Mouse (Mus musculus): ENCODE data around the gene Fam173b. TPM values are rescaled to one million over a fixed set of nuclear protein-coding genes. Genes with fewer than 3 reads are reported as not detected.

Fam173b gene
- total RNA-seq (2018; cell fraction: chromatin; rRNA removed), result 10 to 100 TPM in 21 of 26 experiments, 1 to 10 TPM in 5; 4.3 to 48.6 (median 23.2) TPM
- 10 to 100 TPM in 23 of 26 experiments, 1 to 10 TPM in 3; 7.6 to 14.6 (median 11.7) TPM for total RNA-seq (2018; cell fraction: cytosol; rRNA removed)
- total RNA-seq (2018; cell fraction: nucleus; rRNA removed), result 10 to 100 TPM in 22 of 26 experiments, 1 to 10 TPM in 4; 3.6 to 36.2 (median 21.9) TPM
- polyA plus RNA-seq (2018), result 6.3 to 13.8 TPM (median 10.5 TPM) in 3 replicates

DNA sequence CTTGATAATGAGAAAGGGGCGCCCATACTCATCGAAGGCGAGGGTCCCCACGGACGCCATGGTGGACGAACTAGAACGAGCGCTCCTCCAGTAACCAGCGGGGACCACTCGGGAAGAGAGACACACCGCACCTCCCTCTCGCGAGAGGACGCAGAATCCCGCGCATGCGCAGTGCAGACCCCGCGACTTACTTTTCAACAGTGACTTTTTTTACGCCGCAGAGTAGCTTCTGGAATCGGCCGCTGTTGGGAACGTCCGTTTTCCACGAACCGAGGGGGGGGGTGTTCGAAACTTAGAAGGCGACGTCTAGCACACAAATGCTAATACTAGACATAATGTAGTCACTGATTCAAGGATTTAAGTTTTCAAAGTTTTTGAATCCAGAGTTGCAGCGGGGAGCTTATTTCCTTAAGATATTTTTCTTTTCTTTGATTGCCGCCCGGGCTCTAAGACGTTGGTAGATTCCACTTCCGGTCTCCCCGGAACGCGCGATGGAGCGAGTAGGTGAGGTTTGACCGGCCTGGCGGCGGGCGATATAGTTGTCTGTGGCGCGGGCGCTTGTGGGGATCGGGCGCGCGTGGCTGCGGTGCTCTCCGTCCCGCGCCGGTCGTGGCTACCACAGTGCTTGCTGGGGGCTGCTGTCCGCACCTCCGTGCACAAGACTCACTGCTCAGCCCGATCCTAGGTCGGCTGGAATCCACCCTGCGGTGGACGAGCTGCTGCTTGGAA, at the start of gene Fam173b, which contains the start of gene Cct5:
Fam173b (plus strand) TSS at position 207 of the 729 bp plus-strand sequence.
Cct5 (minus strand) TSS at position 159 of the 729 bp plus-strand sequence.
- peaks cover 61% of the 10 kb centered on the region for H3K79me2 ChIP-seq (ENCODE audit: inconsistent target)
- peak within 1 kb of the TSS; percentile 76 for H3K4me3 ChIP-seq (ENCODE audit: inconsistent target)
- under 1% methylated on average over 57 of the region's 63 CpGs for WGBS (ENCODE audit: missing documents)
- H3K27ac ChIP-seq, result peak within 1 kb of the TSS; percentile 89
- no peaks in the 10 kb centered on the region for H3K36me3 ChIP-seq (ENCODE audit: inconsistent target)

DNA sequence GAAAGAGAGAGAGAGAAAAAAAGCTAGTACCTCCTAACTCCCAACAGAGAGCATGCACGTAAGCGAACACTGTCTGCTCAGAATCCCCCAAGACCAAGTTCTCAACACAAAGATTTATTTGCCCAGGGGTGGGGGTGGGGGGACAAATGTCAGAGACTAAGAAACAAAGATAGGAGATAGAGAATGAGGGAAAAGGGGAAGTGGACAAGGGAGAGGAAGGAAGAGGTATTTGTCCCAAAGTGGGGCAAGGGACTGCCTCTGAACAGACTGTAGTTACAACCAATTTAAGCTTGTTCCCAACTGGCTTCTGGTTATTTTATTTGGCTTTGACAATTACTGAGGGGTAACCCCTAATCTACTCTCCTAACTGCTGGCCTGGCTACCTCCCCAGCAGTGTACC, 46.8 kb upstream of the Fam173b start:
- Histone ChIP-seq H3K36me3 (ENCODE audit: inconsistent target) (no peaks in the 10 kb centered on the region), H3K4me3 (ENCODE audit: inconsistent target) (no peak overlapping the region), H3K79me2 (ENCODE audit: inconsistent target) (no peaks in the 10 kb centered on the region), H3K27ac (no peak overlapping the region)
- WGBS (ENCODE audit: missing documents), result 44% methylated on average over 2 of the region's 2 CpGs

DNA sequence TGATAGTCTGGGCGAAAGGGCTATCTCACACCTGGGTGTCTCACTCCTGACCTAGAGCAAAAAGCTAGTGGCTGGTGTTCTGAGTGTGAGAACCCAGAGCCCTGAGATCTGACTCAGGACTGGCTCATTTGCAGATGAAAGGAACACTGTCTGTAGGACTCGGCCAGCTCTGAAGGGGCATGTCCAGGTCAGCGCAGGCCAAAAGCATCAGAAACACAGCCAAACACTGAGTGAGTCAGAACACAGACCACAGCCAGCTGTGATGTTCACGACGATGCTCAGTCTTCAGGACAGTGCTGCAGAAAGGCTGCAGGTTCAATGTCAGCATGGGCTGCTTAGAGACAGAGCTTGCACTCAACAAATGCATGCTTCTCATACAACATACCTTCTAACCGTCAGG, 40.3 kb upstream of the Fam173b start:
- WGBS (ENCODE audit: missing documents), result 91% methylated on average over 6 of the region's 6 CpGs
- Histone ChIP-seq H3K79me2 (ENCODE audit: inconsistent target) (no peaks in the 10 kb centered on the region), H3K4me3 (ENCODE audit: inconsistent target) (no peak overlapping the region), H3K36me3 (ENCODE audit: inconsistent target) (no peaks in the 10 kb centered on the region), H3K27ac (no peak overlapping the region)

DNA sequence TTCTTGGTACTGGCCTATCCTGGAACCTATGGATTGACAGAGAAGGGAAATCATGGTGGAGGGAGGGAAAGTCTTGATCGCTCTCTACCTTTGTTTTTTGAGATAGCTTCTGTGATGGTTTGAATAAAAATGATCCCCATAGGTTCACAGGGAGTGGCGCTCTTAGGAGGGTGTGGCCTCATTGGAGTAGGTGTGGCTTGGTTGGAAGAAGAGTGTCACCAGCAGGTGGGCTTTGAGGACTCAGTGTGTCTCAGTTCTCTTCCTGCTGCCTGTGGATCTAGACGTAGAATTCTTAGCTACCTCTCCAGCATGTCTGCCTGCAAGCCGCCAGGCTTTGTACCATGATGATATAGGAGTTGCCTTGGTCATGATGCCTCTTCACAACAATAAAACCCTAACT, 39.7 kb upstream of the Fam173b start:
- WGBS (ENCODE audit: missing documents), result 98% methylated on average over 4 of the region's 4 CpGs
- Histone ChIP-seq H3K27ac (no peak overlapping the region), H3K4me3 (ENCODE audit: inconsistent target) (no peak overlapping the region), H3K79me2 (ENCODE audit: inconsistent target) (no peaks in the 10 kb centered on the region), H3K36me3 (ENCODE audit: inconsistent target) (no peaks in the 10 kb centered on the region)

DNA sequence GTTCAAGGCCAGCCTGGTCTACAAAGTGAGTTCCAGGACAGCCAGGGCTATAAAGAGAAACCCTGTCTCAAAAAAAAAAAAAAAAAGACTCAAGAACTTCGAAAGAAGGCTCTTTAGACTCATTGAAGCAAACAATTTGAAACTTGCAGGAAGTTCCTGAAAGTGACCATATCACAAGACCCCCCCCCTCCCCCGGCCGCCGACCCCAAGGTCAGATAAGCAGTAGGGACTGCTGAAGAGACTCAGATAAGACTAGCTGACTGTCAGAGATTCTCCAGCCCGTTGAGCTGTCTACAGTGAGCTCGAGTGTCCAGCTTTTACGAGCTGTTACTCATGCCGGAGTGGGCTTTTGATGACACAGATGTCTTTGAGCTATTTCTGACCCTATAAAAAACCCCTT, 38.8 kb upstream of the Fam173b start:
- WGBS (ENCODE audit: missing documents), result 84% methylated on average over 7 of the region's 8 CpGs
- no peaks in the 10 kb centered on the region for H3K79me2 ChIP-seq (ENCODE audit: inconsistent target)
- no peak overlapping the region for H3K4me3 ChIP-seq (ENCODE audit: inconsistent target)
- no peak overlapping the region for H3K27ac ChIP-seq
- no peaks in the 10 kb centered on the region for H3K36me3 ChIP-seq (ENCODE audit: inconsistent target)

DNA sequence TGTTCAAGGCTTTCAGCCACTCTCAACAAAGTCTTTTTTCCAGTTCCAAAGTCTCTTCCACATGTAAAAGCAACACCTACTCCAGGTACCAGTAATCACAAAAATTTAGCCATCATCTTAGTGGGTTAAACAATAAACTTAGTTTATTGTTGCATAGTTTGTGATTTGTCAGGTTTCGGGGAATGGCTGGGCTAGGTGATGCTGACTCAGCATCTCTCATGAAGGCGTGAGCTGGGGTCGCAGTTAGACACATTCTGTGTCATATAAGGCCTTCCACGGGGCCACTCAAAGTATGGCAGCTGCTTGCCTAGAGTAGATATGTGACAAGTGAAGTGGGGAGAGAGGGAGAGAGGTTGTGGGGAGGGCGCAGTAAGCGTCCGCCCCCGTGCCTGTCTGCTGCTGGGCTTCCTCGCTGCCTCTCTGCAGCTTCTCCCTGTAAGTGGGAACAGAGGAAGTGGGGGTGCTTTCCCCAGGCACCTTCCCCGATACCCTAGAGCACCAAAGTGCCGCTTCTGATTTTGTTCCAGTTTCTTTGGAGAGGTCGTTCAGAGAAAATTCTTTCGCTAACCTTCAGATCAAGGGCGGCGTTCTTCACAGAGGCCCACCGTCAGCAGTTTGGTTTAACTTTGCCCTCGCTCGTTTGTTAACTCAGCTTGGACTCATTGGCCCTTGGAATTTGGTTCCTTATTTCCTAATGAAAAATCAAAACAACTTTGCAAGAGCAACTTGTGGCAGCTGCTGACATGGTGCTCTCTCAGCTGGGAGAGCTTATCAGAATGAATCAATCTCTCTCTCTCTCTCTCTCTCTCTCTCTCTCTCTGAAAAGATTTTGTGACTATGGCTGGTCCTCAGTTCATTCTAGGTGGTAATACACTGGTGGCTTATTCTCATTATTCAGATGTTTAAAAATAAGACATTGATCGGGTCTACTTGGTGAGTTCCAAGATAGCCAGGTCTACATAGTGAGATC, 37.8 kb upstream of the Fam173b start:
- H3K79me2 ChIP-seq (ENCODE audit: inconsistent target), result no peaks in the 10 kb centered on the region
- peak overlapping the region; percentile 48 for H3K27ac ChIP-seq
- 52% methylated on average over 19 of the region's 19 CpGs for WGBS (ENCODE audit: missing documents)
- no peaks in the 10 kb centered on the region for H3K36me3 ChIP-seq (ENCODE audit: inconsistent target)
- no peak overlapping the region for H3K4me3 ChIP-seq (ENCODE audit: inconsistent target)

DNA sequence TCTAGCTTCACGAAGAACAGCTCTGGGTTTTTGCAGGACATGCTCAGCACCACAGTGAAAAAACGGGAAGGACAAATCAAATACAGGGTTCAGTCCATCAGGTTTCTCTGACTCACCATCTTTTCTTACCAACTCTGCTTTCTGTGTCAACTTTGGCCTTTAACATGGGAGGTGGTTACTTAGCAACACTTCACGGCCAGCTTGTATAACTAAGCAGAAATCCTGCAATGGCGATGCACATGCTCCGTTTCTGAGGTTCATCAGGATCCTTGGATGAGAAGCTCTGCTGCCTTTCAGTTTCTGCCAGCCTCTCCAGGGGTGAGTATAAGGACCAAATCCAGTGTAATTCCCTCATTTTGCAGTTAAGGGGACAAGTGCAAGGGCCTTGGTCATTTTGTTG, 36.5 kb upstream of the Fam173b start, which contains the start of gene Cmbl:
Cmbl (plus strand) TSS at position 206 of the 400 bp plus-strand sequence.
- Histone ChIP-seq H3K79me2 (ENCODE audit: inconsistent target) (no peaks in the 10 kb centered on the region), H3K36me3 (ENCODE audit: inconsistent target) (no peaks in the 10 kb centered on the region), H3K4me3 (ENCODE audit: inconsistent target) (no peak within 1 kb of the TSS), H3K27ac (peak within 1 kb of the TSS; percentile 48)
- WGBS (ENCODE audit: missing documents), result 79% methylated on average over 5 of the region's 5 CpGs

DNA sequence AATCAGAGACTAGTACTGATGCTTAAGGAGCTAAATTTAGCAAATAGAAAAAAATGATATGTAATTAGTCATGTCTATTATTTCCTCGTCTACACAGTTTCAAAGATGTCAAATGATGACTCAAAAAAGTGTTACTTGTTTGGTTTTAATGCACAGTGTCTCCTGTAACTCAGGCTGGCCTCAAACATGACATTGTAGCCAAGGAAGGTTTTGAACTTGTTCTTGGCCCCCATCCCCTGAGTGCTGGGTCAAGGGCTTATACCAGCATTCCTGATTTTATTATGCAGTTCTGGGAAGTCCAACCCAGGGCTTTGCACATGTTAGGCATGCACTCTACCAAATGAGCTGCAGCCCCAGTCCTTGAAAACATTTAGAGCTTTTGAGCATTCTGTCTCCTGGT, 35.9 kb upstream of the Fam173b start:
- H3K79me2 ChIP-seq (ENCODE audit: inconsistent target), result no peaks in the 10 kb centered on the region
- peak overlapping the region; percentile 48 for H3K27ac ChIP-seq
- no peaks in the 10 kb centered on the region for H3K36me3 ChIP-seq (ENCODE audit: inconsistent target)
- 42% methylated on average over 1 of the region's 1 CpGs for WGBS (ENCODE audit: missing documents)
- no peak overlapping the region for H3K4me3 ChIP-seq (ENCODE audit: inconsistent target)

DNA sequence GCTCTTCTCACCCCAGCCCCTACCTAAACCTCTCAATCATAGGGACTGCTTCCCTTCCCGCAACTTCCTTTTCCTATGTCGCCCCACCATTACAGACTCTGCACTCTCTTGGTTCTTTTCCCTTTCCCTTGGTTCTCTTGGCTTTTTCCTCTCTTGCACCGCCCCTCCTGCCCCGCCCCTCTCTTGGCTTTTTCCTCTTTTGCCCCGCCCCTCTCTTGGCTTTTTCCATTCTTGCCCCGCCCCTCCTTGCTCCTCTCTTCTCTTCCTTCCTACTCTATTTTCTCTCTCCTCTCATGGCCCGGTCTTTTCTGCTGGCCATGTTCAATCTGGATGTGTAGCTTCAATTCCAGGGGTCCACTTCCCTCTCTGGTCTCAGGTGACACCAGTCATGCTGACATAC, 34.2 kb upstream of the Fam173b start:
- Histone ChIP-seq H3K36me3 (ENCODE audit: inconsistent target) (no peaks in the 10 kb centered on the region), H3K4me3 (ENCODE audit: inconsistent target) (no peak overlapping the region), H3K27ac (no peak overlapping the region), H3K79me2 (ENCODE audit: inconsistent target) (no peaks in the 10 kb centered on the region)
- WGBS (ENCODE audit: missing documents), result 64% methylated on average over 3 of the region's 7 CpGs

DNA sequence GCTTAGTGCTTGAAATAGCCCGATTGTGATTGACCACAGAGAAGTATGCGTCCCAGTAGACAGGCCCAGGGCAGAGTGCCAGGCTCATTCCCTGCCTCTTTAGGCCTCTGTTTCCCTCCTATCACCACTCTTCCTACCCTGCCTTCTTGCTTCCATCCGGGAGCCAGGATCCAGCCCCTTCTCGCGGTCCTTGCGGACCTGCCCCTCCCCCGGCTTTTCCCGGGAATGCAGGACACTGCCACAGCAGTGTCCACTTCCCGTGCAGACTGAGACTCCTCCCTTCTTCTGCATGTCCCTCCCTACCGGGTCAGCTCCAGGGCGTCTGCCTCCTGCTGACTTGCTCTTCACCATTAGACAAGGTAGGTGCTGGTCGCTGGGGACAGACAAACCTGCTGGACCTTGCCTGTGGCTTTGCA, 33.1 kb upstream of the Fam173b start:
- no peak overlapping the region for H3K27ac ChIP-seq
- 86% methylated on average over 12 of the region's 12 CpGs for WGBS (ENCODE audit: missing documents)
- no peaks in the 10 kb centered on the region for H3K79me2 ChIP-seq (ENCODE audit: inconsistent target)
- no peak overlapping the region for H3K4me3 ChIP-seq (ENCODE audit: inconsistent target)
- no peaks in the 10 kb centered on the region for H3K36me3 ChIP-seq (ENCODE audit: inconsistent target)

DNA sequence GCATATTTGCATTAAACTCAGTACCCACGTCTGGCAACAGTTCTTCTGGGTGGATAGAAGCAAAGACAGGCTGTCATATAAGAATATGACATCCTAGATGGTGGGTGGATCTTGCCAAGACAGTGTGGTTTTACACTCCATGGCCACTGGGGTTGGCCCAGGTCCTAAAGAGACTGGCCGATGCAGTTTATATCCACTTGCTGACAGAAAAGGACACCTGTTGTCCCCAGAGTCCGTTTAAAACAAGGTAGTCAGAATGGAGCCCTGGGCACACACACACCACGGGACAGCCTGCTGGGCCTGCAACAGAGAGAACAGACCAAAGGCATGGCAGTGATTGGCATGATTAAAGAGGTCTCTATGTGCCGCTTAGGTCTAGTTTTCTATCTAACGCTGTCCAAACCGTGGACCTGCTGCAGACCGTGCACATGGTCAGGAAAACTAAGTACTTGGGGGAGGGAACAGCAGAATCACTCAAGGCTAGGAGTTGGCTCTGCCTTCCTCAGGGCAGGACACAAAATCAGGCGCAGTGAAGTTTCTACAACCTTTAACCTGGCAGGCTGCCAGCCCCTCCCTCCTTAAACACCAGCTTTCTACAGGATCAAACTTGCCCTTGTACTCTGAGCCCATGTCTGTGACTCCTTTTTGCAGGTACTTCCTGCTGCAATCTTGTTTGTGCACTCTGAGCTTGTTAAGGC, 32.2 kb upstream of the Fam173b start:
- Histone ChIP-seq H3K27ac (no peak overlapping the region), H3K79me2 (ENCODE audit: inconsistent target) (no peaks in the 10 kb centered on the region), H3K36me3 (ENCODE audit: inconsistent target) (no peaks in the 10 kb centered on the region), H3K4me3 (ENCODE audit: inconsistent target) (no peak overlapping the region)
- WGBS (ENCODE audit: missing documents), result 79% methylated on average over 9 of the region's 9 CpGs

DNA sequence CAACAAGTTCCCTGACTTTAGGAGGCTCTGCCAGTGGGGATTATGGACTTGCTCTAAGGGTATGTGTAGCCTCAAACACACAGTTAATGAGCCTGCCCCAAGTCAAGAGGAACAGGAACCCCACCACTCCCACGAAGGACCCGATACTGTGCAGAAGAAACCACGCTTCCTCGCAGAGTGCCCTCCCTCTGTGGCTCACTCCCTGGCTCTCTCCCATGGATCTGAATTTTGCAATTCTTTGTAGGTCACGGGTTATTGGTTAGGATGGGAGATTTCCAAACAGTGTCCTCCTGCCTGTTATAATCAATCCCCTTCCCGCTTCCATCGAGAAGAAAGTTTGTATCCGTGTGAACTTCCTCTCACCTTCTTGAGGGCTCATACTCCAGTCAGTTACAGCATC, 30.7 kb upstream of the Fam173b start:
- no peak overlapping the region for H3K27ac ChIP-seq
- no peaks in the 10 kb centered on the region for H3K79me2 ChIP-seq (ENCODE audit: inconsistent target)
- 52% methylated on average over 8 of the region's 8 CpGs for WGBS (ENCODE audit: missing documents)

DNA sequence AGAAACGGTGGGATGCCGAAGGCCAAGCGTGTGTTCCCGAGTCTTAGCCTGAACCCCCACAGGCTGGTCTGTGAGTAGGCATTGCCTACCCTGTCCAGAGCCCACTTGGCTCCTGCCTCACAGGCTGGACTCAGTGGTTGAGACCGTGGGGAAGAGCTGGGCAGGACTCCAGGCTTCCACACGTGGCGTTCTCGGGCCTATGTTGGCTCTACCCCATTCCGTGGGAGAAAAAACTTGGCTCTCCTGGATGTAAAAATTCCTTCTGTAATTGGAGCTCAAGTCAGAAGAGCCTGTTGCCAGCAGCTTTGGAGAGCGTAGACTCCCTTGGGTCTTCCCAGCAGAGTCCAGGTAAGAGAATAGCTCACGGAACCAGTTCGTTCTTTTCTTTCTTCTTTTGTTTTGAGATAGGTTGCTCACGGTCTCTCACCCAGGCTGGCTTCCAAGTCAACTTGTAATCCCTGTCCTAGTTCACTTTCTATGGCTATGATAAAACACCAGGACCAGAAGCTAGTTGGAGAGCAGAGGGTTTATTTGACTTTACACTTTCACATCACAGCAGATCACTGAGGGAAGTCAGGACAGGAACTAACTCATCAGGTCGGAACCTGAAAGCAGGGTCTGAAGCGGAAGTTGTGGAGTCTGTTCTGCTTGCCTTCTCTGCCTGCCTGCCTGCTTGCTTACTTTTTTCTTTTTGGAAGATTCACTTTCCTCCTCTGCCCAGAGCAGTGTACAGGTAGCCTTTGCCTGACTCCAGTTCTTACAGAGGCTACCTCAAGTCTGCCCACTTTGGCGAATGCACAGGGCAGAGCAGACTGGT, 29.5 kb upstream of the Fam173b start:
- H3K27ac ChIP-seq, result 0 out of 2 replicates have a peak overlapping the region, but pooled peaks have one; percentile 10
- H3K4me3 ChIP-seq (ENCODE audit: inconsistent target), result no peak overlapping the region
- no peaks in the 10 kb centered on the region for H3K79me2 ChIP-seq (ENCODE audit: inconsistent target)
- 83% methylated on average over 16 of the region's 16 CpGs for WGBS (ENCODE audit: missing documents)
- H3K36me3 ChIP-seq (ENCODE audit: inconsistent target), result no peaks in the 10 kb centered on the region

More for the DNA sequence above, 30.7 kb upstream of the Fam173b start:
- Histone ChIP-seq H3K36me3 (ENCODE audit: inconsistent target) (no peaks in the 10 kb centered on the region), H3K4me3 (ENCODE audit: inconsistent target) (no peak overlapping the region)
